Mouse (Mus musculus) liver, adult 2 months (tissue): ENCODE measurements around the gene L3mbtl4. TPM values are rescaled to one million over a fixed set of nuclear protein-coding genes. Genes with fewer than 3 reads are reported as not detected.
A peak's percentile ranks its signal among the peaks of the same experiment; 100 is the strongest.
"Not testable (repeated sequence)": the region's sequence is repeated elsewhere in the genome, so short reads cannot be mapped to it uniquely, and the experiment has no call there.

ENCODE experiments used
- DNase-seq: peaks from one replicate; pipeline ENCODE4 v3.0.0-alpha.2; 2011; ENCODE audit warnings: low read depth, low spot score; ENCODE audit errors: extremely low read depth
- H3K27ac ChIP-seq: fragments of 200-500 bp; replicated peaks from 2 replicates; pipeline ENCODE4 v1.5.1; 2012; ENCODE audit warnings: low read depth, mild to moderate bottlenecking, control low read depth, inconsistent platforms, low read length; ENCODE audit not compliant: insufficient read depth
- H3K27me3 ChIP-seq: fragments of 200-500 bp; 2 replicates; pipeline ENCODE4 v1.6.1; 2012; ENCODE audit warnings: mild to moderate bottlenecking, moderate library complexity, low read length, inconsistent platforms; ENCODE audit not compliant: control insufficient read depth, insufficient read depth
- H3K36me3 ChIP-seq: fragments of 200-500 bp; 2 replicates; pipeline ENCODE4 v1.6.1; 2012; ENCODE audit warnings: low read length, inconsistent platforms; ENCODE audit not compliant: control insufficient read depth, insufficient read depth
- H3K4me1 ChIP-seq: fragments of 200-500 bp; 2 replicates; pipeline ENCODE4 v1.6.1; 2011; ENCODE audit warnings: low read length; ENCODE audit not compliant: control insufficient read depth, insufficient read depth
- H3K4me3 ChIP-seq: fragments of 200-500 bp; 2 replicates; pipeline ENCODE4 v1.5.1; 2011; ENCODE audit warnings: low read depth, mild to moderate bottlenecking, control low read depth, low read length, moderate library complexity; ENCODE audit not compliant: insufficient read depth
- H3K79me2 ChIP-seq: fragments of 200-500 bp; 2 replicates; pipeline ENCODE4 v1.6.1; 2012; ENCODE audit warnings: inconsistent platforms, mild to moderate bottlenecking, low read length, moderate library complexity; ENCODE audit not compliant: control insufficient read depth, insufficient read depth
- H3K9ac ChIP-seq: fragments of 200-500 bp; 2 replicates; pipeline ENCODE4 v1.6.1; 2012; ENCODE audit warnings: low read depth, mild to moderate bottlenecking, control low read depth, inconsistent platforms, low read length
- CTCF ChIP-seq: fragments of 200-500 bp; IDR thresholded peaks from 2 replicates; pipeline ENCODE4 v1.5.1; 2011; ENCODE audit warnings: low read depth, low read length, control low read depth
- POLR2A ChIP-seq: fragments of 200-500 bp; IDR thresholded peaks from 2 replicates; pipeline ENCODE4 v1.6.1; 2011; ENCODE audit warnings: low read length, control low read depth; ENCODE audit not compliant: insufficient read depth; ENCODE audit errors: extremely low read depth
- WGBS: fragments of 180-500 bp; shearing (Covaris S2); methylation state at CpG from one replicate; pipeline ENCODE4 v1.1.7; 2018; 5-methylcytosine and 5-hydroxymethylcytosine counted together
- polyA plus RNA-seq: library from polyadenylated mRNA; depleted of rRNA; stranded (reverse); fragments of >200 nt; gene quantifications from 2 replicates; pipeline ENCODE4 v1.2.3, GENCODE M21; 2012
- total RNA-seq: library from RNA; depleted of rRNA; stranded (reverse); fragments of >200 nt; gene quantifications from 2 replicates; pipeline ENCODE4 v1.2.3, GENCODE M21; 2014

L3mbtl4 gene
- total and polyA plus RNA-seq, 2 experiments: not detected

GRCm38 (mm10) chr17:68333382-68333781, 59.8 kb downstream of the L3mbtl4 start:
- WGBS: 25% methylated on average over 3 of the region's 3 CpGs
- Histone ChIP-seq H3K9ac (no peak overlapping the region), H3K4me3 (no peak overlapping the region), H3K36me3 (no peaks in the 10 kb centered on the region), H3K27ac (no peak overlapping the region), H3K79me2 (no peaks in the 10 kb centered on the region), H3K4me1 (no peaks in the 10 kb centered on the region), H3K27me3 (no peaks in the 10 kb centered on the region)
- peak; percentile 9 for DNase-seq
- TF ChIP-seq POLR2A (no peak), CTCF (no peak)

- 76% methylated on average over 3 of the region's 3 CpGs for WGBS
- no peaks in the 10 kb centered on the region for H3K36me3 ChIP-seq
- no peak overlapping the region for H3K4me3 ChIP-seq
- no peaks in the 10 kb centered on the region for H3K27me3 ChIP-seq
- no peaks in the 10 kb centered on the region for H3K79me2 ChIP-seq
- DNase-seq: peak; percentile 10
- TF ChIP-seq POLR2A (no peak), CTCF (no peak)
- H3K9ac ChIP-seq: no peak overlapping the region
- no peak overlapping the region for H3K27ac ChIP-seq
- H3K4me1 ChIP-seq: no peaks in the 10 kb centered on the region
Observed at GRCm38 (mm10) chr17:68338917-68339553, 65.4 kb downstream of the L3mbtl4 start.

- no peak for DNase-seq
- WGBS: 88% methylated on average over 1 of the region's 1 CpGs
- Histone ChIP-seq H3K9ac (no peak overlapping the region), H3K4me1 (no peaks in the 10 kb centered on the region), H3K27ac (no peak overlapping the region), H3K27me3 (no peaks in the 10 kb centered on the region), H3K79me2 (no peaks in the 10 kb centered on the region), H3K36me3 (no peaks in the 10 kb centered on the region), H3K4me3 (no peak overlapping the region)
- TF ChIP-seq CTCF (no peak), POLR2A (no peak)
Observed at GRCm38 (mm10) chr17:68357687-68358086, 84.1 kb downstream of the L3mbtl4 start.

GRCm38 (mm10) chr17:68371101-68371500, 97.5 kb downstream of the L3mbtl4 start:
- TF ChIP-seq POLR2A (no peak), CTCF (no peak)
- no peak for DNase-seq
- Histone ChIP-seq H3K27ac (no peak overlapping the region), H3K79me2 (no peaks in the 10 kb centered on the region), H3K4me3 (no peak overlapping the region), H3K4me1 (no peaks in the 10 kb centered on the region), H3K27me3 (no peaks in the 10 kb centered on the region), H3K9ac (no peak overlapping the region), H3K36me3 (no peaks in the 10 kb centered on the region)
- 87% methylated on average over 1 of the region's 1 CpGs for WGBS

GRCm38 (mm10) chr17:68388481-68388880, 114.9 kb downstream of the L3mbtl4 start:
- no peaks in the 10 kb centered on the region for H3K27me3 ChIP-seq
- WGBS: 61% methylated on average over 5 of the region's 5 CpGs

GRCm38 (mm10) chr17:68405993-68406392, 132.4 kb downstream of the L3mbtl4 start:
- WGBS: 33% methylated on average over 1 of the region's 1 CpGs
- H3K9ac ChIP-seq: no peak overlapping the region
- no peaks in the 10 kb centered on the region for H3K79me2 ChIP-seq
- no peaks in the 10 kb centered on the region for H3K4me1 ChIP-seq
- DNase-seq: no peak
- H3K27me3 ChIP-seq: no peaks in the 10 kb centered on the region
- H3K36me3 ChIP-seq: no peaks in the 10 kb centered on the region
- no peak overlapping the region for H3K27ac ChIP-seq
- TF ChIP-seq POLR2A: no peak
- TF ChIP-seq CTCF: no peak
- H3K4me3 ChIP-seq: no peak overlapping the region

More at GRCm38 (mm10) chr17:68388481-68388880, 114.9 kb downstream of the L3mbtl4 start:
- no peak overlapping the region for H3K9ac ChIP-seq
- H3K79me2 ChIP-seq: no peaks in the 10 kb centered on the region
- H3K4me3 ChIP-seq: no peak overlapping the region
- no peak for DNase-seq
- H3K4me1 ChIP-seq: no peaks in the 10 kb centered on the region
- no peak overlapping the region for H3K27ac ChIP-seq
- TF ChIP-seq CTCF (no peak), POLR2A (no peak)
- no peaks in the 10 kb centered on the region for H3K36me3 ChIP-seq

- WGBS: 46% methylated on average over 1 of the region's 1 CpGs
- not testable (repeated sequence) for H3K9ac ChIP-seq, H3K27ac ChIP-seq, H3K79me2 ChIP-seq, DNase-seq, H3K4me3 ChIP-seq, H3K4me1 ChIP-seq, H3K27me3 ChIP-seq, H3K36me3 ChIP-seq
Observed at GRCm38 (mm10) chr17:68407121-68407520, 133.5 kb downstream of the L3mbtl4 start.
